Mouse (Mus musculus): ENCODE results near the gene Myo16. TPM values are rescaled to one million over a fixed set of nuclear protein-coding genes. Genes with fewer than 3 reads are reported as not detected.

Gene Myo16
- polyA plus RNA-seq, 1 experiment from 2014 or later: 0.17 TPM

DNA sequence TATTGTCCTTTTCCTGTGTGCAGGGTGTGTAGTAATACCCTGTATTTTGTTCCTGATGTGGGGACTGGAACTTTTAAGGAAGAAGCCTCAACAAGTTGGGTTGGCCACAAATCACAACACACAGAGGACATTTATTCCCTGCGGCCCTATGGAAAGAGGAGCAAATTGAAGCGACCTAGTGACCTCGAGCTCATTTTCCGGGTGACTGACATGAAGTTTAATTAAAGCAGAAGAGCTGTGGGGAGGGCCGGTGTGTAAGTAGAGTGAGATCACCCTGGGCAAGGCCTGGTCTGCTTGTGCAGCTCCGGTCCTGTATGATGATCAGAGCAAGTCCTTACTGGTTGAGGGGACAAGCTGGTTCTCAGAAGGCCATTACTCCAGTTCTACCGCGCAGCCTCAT lies 363.7 kb downstream of the Myo16 start:
- DNase-seq (ENCODE audit: low spot score): no peak
- Histone ChIP-seq H3K36me3 (ENCODE audit: control insufficient read depth, insufficient read depth, low read length) (no peaks in the 10 kb centered on the region), H3K9ac (ENCODE audit: low read length) (no peak overlapping the region), H3K27ac (replicated peaks; ENCODE audit: low read depth, low read length) (no peak overlapping the region), H3K27me3 (ENCODE audit: control insufficient read depth, insufficient read depth, low read length) (no peaks in the 10 kb centered on the region), H3K4me1 (ENCODE audit: control insufficient read depth, insufficient read depth, low read length) (no peaks in the 10 kb centered on the region), H3K4me3 (ENCODE audit: low read depth, low read length) (no peak overlapping the region), H3K4me2 (ENCODE audit: low read depth, severe bottlenecking) (no peak overlapping the region), H3K9me3 (ENCODE audit: control insufficient read depth, low read length) (no peaks in the 10 kb centered on the region)
- no peak for ATAC-seq (ENCODE audit: insufficient number of reproducible peaks, low FRiP score, low TSS enrichment, low read depth)
- WGBS: 77% methylated on average over 8 of the region's 8 CpGs

- Histone ChIP-seq H3K9me3 (ENCODE audit: control insufficient read depth, low read length) (no peaks in the 10 kb centered on the region), H3K27me3 (ENCODE audit: control insufficient read depth, insufficient read depth, low read length) (no peaks in the 10 kb centered on the region), H3K9ac (ENCODE audit: low read length) (no peak overlapping the region), H3K27ac (replicated peaks; ENCODE audit: low read depth, low read length) (no peak overlapping the region), H3K4me2 (ENCODE audit: low read depth, severe bottlenecking) (no peak overlapping the region), H3K4me3 (ENCODE audit: low read depth, low read length) (no peak overlapping the region), H3K36me3 (ENCODE audit: control insufficient read depth, insufficient read depth, low read length) (no peaks in the 10 kb centered on the region), H3K4me1 (ENCODE audit: control insufficient read depth, insufficient read depth, low read length) (no peaks in the 10 kb centered on the region)
- ATAC-seq (ENCODE audit: insufficient number of reproducible peaks, low FRiP score, low TSS enrichment, low read depth) (no peak), DNase-seq (ENCODE audit: low spot score) (no peak)
- WGBS: 86% methylated on average over 7 of the region's 7 CpGs
Observed at GRCm38 (mm10) chr8:10519276-10519675, 365.6 kb downstream of the Myo16 start.

GRCm38 (mm10) chr8:10521463-10521862 lies 367.8 kb downstream of the Myo16 start:
- Histone ChIP-seq H3K9ac (ENCODE audit: low read length) (no peak overlapping the region), H3K27ac (replicated peaks; ENCODE audit: low read depth, low read length) (no peak overlapping the region), H3K9me3 (ENCODE audit: control insufficient read depth, low read length) (no peaks in the 10 kb centered on the region), H3K36me3 (ENCODE audit: control insufficient read depth, insufficient read depth, low read length) (no peaks in the 10 kb centered on the region), H3K4me1 (ENCODE audit: control insufficient read depth, insufficient read depth, low read length) (no peaks in the 10 kb centered on the region), H3K4me3 (ENCODE audit: low read depth, low read length) (no peak overlapping the region), H3K4me2 (ENCODE audit: low read depth, severe bottlenecking) (no peak overlapping the region), H3K27me3 (ENCODE audit: control insufficient read depth, insufficient read depth, low read length) (no peaks in the 10 kb centered on the region)
- WGBS: 62% methylated on average over 4 of the region's 4 CpGs
- no peak for ATAC-seq (ENCODE audit: insufficient number of reproducible peaks, low FRiP score, low TSS enrichment, low read depth)
- no peak for DNase-seq (ENCODE audit: low spot score)

DNA sequence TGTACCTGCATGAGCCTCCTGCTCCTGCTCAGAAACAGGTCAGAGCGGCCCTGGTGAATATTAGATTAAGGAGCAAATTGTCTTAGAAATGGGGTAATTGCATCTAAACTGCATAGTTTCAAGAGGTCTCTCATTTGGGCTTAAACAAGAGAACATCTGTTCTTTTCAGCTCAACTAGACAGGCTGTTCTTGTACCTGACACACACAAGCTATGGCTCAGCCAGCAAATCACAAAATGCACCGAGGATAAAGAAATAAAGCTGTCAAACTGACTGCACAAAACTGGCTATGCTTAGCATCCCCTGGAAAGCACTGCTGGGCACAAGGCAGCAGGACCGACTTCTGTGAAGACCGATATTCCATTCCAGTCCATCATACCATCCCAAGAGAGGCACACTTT lies 372.0 kb downstream of the Myo16 start:
- WGBS: 70% methylated on average over 4 of the region's 4 CpGs
- H3K27me3 ChIP-seq (ENCODE audit: control insufficient read depth, insufficient read depth, low read length): no peaks in the 10 kb centered on the region
- ATAC-seq (ENCODE audit: insufficient number of reproducible peaks, low FRiP score, low TSS enrichment, low read depth): no peak
- H3K36me3 ChIP-seq (ENCODE audit: control insufficient read depth, insufficient read depth, low read length): no peaks in the 10 kb centered on the region
- no peak overlapping the region for H3K4me2 ChIP-seq (ENCODE audit: low read depth, severe bottlenecking)
- H3K4me1 ChIP-seq (ENCODE audit: control insufficient read depth, insufficient read depth, low read length): no peaks in the 10 kb centered on the region
- no peak overlapping the region for H3K4me3 ChIP-seq (ENCODE audit: low read depth, low read length)
- H3K27ac ChIP-seq (replicated peaks; ENCODE audit: low read depth, low read length): no peak overlapping the region
- DNase-seq (ENCODE audit: low spot score): no peak
- no peaks in the 10 kb centered on the region for H3K9me3 ChIP-seq (ENCODE audit: control insufficient read depth, low read length)
- no peak overlapping the region for H3K9ac ChIP-seq (ENCODE audit: low read length)

- no peaks in the 10 kb centered on the region for H3K27me3 ChIP-seq (ENCODE audit: control insufficient read depth, insufficient read depth, low read length)
- no peak overlapping the region for H3K4me2 ChIP-seq (ENCODE audit: low read depth, severe bottlenecking)
- no peaks in the 10 kb centered on the region for H3K36me3 ChIP-seq (ENCODE audit: control insufficient read depth, insufficient read depth, low read length)
- no peak overlapping the region for H3K27ac ChIP-seq (replicated peaks; ENCODE audit: low read depth, low read length)
- 83% methylated on average over 5 of the region's 5 CpGs for WGBS
- H3K4me1 ChIP-seq (ENCODE audit: control insufficient read depth, insufficient read depth, low read length): no peaks in the 10 kb centered on the region
- DNase-seq (ENCODE audit: low spot score) (no peak), ATAC-seq (ENCODE audit: insufficient number of reproducible peaks, low FRiP score, low TSS enrichment, low read depth) (no peak)
- no peaks in the 10 kb centered on the region for H3K9me3 ChIP-seq (ENCODE audit: control insufficient read depth, low read length)
- no peak overlapping the region for H3K4me3 ChIP-seq (ENCODE audit: low read depth, low read length)
- H3K9ac ChIP-seq (ENCODE audit: low read length): no peak overlapping the region
Observed at GRCm38 (mm10) chr8:10526616-10527015, 372.9 kb downstream of the Myo16 start.

DNA sequence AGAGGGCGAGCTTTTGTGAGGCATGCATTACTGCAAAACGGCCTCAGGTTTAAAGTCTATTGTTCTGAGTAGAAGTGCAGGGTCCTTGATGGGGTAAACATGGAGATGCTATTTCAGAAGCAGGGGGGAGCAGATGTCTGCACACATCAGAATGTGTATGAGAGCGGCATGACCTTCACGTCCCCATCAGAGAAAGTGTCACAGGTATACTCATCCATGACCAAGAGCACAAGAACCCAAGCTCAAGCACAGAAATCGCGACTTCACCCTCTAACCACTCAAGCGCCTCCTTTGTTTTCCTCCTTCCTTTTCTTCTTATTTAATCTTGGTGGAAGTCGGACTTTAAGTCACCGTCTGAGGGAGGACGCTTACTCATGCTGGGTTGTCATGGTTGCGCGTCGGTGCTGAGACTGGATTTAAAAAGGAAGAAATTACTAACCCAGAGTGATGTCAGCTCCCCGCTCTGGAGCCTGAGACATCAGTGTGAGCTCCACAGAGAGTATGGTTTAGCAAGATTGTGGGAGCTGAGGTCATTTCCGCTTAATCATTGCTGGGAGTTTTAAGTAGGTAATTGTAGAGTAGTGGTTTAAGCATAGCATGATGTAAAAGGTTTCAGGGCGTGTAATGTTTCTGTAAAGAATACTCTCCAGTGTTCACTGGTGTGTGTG lies 381.0 kb downstream of the Myo16 start:
- Histone ChIP-seq H3K4me2 (ENCODE audit: low read depth, severe bottlenecking) (no peak overlapping the region), H3K9ac (ENCODE audit: low read length) (no peak overlapping the region), H3K9me3 (ENCODE audit: control insufficient read depth, low read length) (no peaks in the 10 kb centered on the region), H3K27ac (replicated peaks; ENCODE audit: low read depth, low read length) (no peak overlapping the region), H3K4me3 (ENCODE audit: low read depth, low read length) (no peak overlapping the region), H3K36me3 (ENCODE audit: control insufficient read depth, insufficient read depth, low read length) (no peaks in the 10 kb centered on the region), H3K27me3 (ENCODE audit: control insufficient read depth, insufficient read depth, low read length) (no peaks in the 10 kb centered on the region), H3K4me1 (ENCODE audit: control insufficient read depth, insufficient read depth, low read length) (no peaks in the 10 kb centered on the region)
- no peak for ATAC-seq (ENCODE audit: insufficient number of reproducible peaks, low FRiP score, low TSS enrichment, low read depth)
- DNase-seq (ENCODE audit: low spot score): no peak
- WGBS: 78% methylated on average over 16 of the region's 16 CpGs

- no peak for DNase-seq (ENCODE audit: low spot score)
- H3K27ac ChIP-seq (replicated peaks; ENCODE audit: low read depth, low read length): no peak overlapping the region
- H3K27me3 ChIP-seq (ENCODE audit: control insufficient read depth, insufficient read depth, low read length): no peaks in the 10 kb centered on the region
- no peak overlapping the region for H3K9ac ChIP-seq (ENCODE audit: low read length)
- H3K36me3 ChIP-seq (ENCODE audit: control insufficient read depth, insufficient read depth, low read length): no peaks in the 10 kb centered on the region
- no peaks in the 10 kb centered on the region for H3K9me3 ChIP-seq (ENCODE audit: control insufficient read depth, low read length)
- H3K4me3 ChIP-seq (ENCODE audit: low read depth, low read length): no peak overlapping the region
- no peaks in the 10 kb centered on the region for H3K4me1 ChIP-seq (ENCODE audit: control insufficient read depth, insufficient read depth, low read length)
- no peak for ATAC-seq (ENCODE audit: insufficient number of reproducible peaks, low FRiP score, low TSS enrichment, low read depth)
- H3K4me2 ChIP-seq (ENCODE audit: low read depth, severe bottlenecking): no peak overlapping the region
- WGBS: 73% methylated on average over 6 of the region's 6 CpGs
Observed at GRCm38 (mm10) chr8:10538319-10538718, 384.6 kb downstream of the Myo16 start.

DNA sequence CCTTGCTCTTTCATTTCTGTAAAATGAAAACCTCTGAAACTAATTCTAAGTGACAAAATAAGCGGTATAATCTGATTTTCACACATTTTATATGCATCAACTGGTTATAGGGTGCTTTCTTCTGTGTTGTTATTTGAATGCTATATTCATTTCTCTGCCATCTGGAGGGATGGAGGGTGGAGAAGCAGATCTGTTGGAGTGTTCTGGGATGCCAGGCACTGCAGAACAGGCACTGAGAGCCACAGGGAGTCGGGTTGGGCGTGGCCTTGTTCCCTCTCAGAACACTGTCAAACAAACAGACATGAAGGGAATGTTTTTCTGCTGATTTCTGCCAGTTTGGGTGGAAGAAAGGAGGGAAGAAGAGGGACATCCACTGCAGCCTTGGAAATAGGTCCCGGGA lies 386.0 kb downstream of the Myo16 start:
- no peak for ATAC-seq (ENCODE audit: insufficient number of reproducible peaks, low FRiP score, low TSS enrichment, low read depth)
- Histone ChIP-seq H3K9ac (ENCODE audit: low read length) (no peak overlapping the region), H3K4me3 (ENCODE audit: low read depth, low read length) (no peak overlapping the region), H3K27me3 (ENCODE audit: control insufficient read depth, insufficient read depth, low read length) (no peaks in the 10 kb centered on the region), H3K9me3 (ENCODE audit: control insufficient read depth, low read length) (no peaks in the 10 kb centered on the region), H3K36me3 (ENCODE audit: control insufficient read depth, insufficient read depth, low read length) (no peaks in the 10 kb centered on the region), H3K4me1 (ENCODE audit: control insufficient read depth, insufficient read depth, low read length) (no peaks in the 10 kb centered on the region), H3K27ac (replicated peaks; ENCODE audit: low read depth, low read length) (no peak overlapping the region), H3K4me2 (ENCODE audit: low read depth, severe bottlenecking) (no peak overlapping the region)
- no peak for DNase-seq (ENCODE audit: low spot score)
- WGBS: 81% methylated on average over 4 of the region's 4 CpGs

DNA sequence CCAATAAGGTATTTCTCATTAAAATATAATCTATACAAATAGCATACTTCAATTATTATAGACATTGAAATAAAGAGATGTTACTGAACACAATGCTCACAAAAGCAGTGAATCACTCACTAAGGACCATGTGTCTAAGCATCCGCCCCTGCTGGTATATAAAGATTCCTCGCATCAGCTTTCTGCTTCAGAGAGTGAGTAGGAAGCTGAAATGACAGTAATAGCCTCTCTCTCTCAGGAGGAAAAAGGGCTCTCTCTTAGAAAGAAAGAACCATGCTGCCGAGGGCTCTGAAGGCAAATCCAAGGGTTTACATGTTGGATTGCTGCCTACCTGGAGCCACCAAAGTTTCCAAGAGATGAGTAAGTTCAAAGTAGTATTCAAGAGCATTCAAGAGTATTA lies 392.2 kb downstream of the Myo16 start:
- no peaks in the 10 kb centered on the region for H3K36me3 ChIP-seq (ENCODE audit: control insufficient read depth, insufficient read depth, low read length)
- H3K4me3 ChIP-seq (ENCODE audit: low read depth, low read length): no peak overlapping the region
- ATAC-seq (ENCODE audit: insufficient number of reproducible peaks, low FRiP score, low TSS enrichment, low read depth): no peak
- no peak for DNase-seq (ENCODE audit: low spot score)
- H3K4me1 ChIP-seq (ENCODE audit: control insufficient read depth, insufficient read depth, low read length): no peaks in the 10 kb centered on the region
- 90% methylated on average over 3 of the region's 3 CpGs for WGBS
- no peak overlapping the region for H3K4me2 ChIP-seq (ENCODE audit: low read depth, severe bottlenecking)
- H3K27me3 ChIP-seq (ENCODE audit: control insufficient read depth, insufficient read depth, low read length): no peaks in the 10 kb centered on the region
- no peak overlapping the region for H3K9ac ChIP-seq (ENCODE audit: low read length)
- H3K9me3 ChIP-seq (ENCODE audit: control insufficient read depth, low read length): no peaks in the 10 kb centered on the region
- no peak overlapping the region for H3K27ac ChIP-seq (replicated peaks; ENCODE audit: low read depth, low read length)

Data from limb, embryonic 11.5 days (tissue).